Mouse (Mus musculus) kidney, postnatal 0 days (tissue): Measurements from ENCODE around the gene Wnk4. TPM values are rescaled to one million over a fixed set of nuclear protein-coding genes. Genes with fewer than 3 reads are reported as not detected.
A peak's percentile ranks its signal among the peaks of the same experiment; 100 is the strongest.

Source experiments
- ATAC-seq: fragments of 200-750 bp; cut with Nextera tagmentation; replicated peaks from 2 replicates; pipeline ENCODE4 v1.8.0; 2017; ENCODE audit warnings: low read depth, moderate number of reproducible peaks, moderate TSS enrichment, moderate library complexity; ENCODE audit not compliant: low FRiP score
- DNase-seq: peaks from one replicate; pipeline ENCODE4 v3.0.0-alpha.2; 2016; ENCODE audit warnings: low spot score
- H3K27ac ChIP-seq: fragments of 300-500 bp; sonication (generic); 2 replicates; pipeline ENCODE4 v1.5.1; 2014; ENCODE audit warnings: mild to moderate bottlenecking
- H3K27me3 ChIP-seq: fragments of 300-500 bp; sonication (generic); 2 replicates; pipeline ENCODE4 v1.6.1; 2014; ENCODE audit warnings: low read length, mixed read lengths; ENCODE audit not compliant: insufficient read depth
- H3K36me3 ChIP-seq: fragments of 300-500 bp; sonication (generic); 2 replicates; pipeline ENCODE4 v1.6.1; 2014; ENCODE audit warnings: low read length, mixed read lengths; ENCODE audit not compliant: insufficient read depth
- H3K4me1 ChIP-seq: fragments of 300-500 bp; sonication (generic); replicated peaks from 2 replicates; pipeline ENCODE4 v1.6.1; 2014; ENCODE audit warnings: antibody characterized with exemption, low read length, mixed read lengths; ENCODE audit not compliant: insufficient read depth
- H3K4me2 ChIP-seq: fragments of 300-500 bp; sonication (generic); 2 replicates; pipeline ENCODE4 v1.6.1; 2014; ENCODE audit warnings: mild to moderate bottlenecking, low read length, moderate library complexity, mixed read lengths
- H3K4me3 ChIP-seq: fragments of 300-500 bp; sonication (generic); replicated peaks from 2 replicates; pipeline ENCODE4 v1.5.1; 2014; ENCODE audit warnings: low read depth, low read length
- H3K9ac ChIP-seq: fragments of 300-500 bp; sonication (generic); 2 replicates; pipeline ENCODE4 v1.6.1; 2014; ENCODE audit warnings: low read depth, low read length
- H3K9me3 ChIP-seq: fragments of 300-500 bp; sonication (generic); replicated peaks from 2 replicates; pipeline ENCODE4 v1.6.1; 2016; ENCODE audit warnings: low read length, inconsistent platforms, mixed read lengths
- CTCF ChIP-seq: IDR thresholded peaks from 2 replicates; pipeline ENCODE4 v1.5.1; 2016; ENCODE audit warnings: antibody characterized with exemption, low read depth, mild to moderate bottlenecking, moderate library complexity
- WGBS: fragments of 180-500 bp; shearing (Covaris S2); extraction: QIAGEN DNeasy Blood & Tissue Kit; methylation state at CpG from one replicate; pipeline ENCODE4 v1.1.7; 2014; 5-methylcytosine and 5-hydroxymethylcytosine counted together
- polyA plus RNA-seq: library from polyadenylated mRNA; unstranded; fragments of >200 nt; fragmentation: Nextera tagmentation; extraction: Ambion mirVana; gene quantifications from 2 replicates; pipeline ENCODE4 v1.2.1, GENCODE M21; 2015

The Wnk4 gene
- polyA plus RNA-seq, 1 experiment from 2014 or later, result 48.8 TPM

GRCm38 (mm10) chr11:101278223-101279192 lies 18.1 kb downstream of the Wnk4 start, which contains the start of the genes Cntd1 and Coa3:
TSS of gene Cntd1 (plus strand) at chr11:101279012.
TSS of gene Coa3 (minus strand) at chr11:101279114.
- WGBS, result 7% methylated on average over 45 of the region's 45 CpGs
- H3K4me1 ChIP-seq, result peaks cover 44% of the 10 kb centered on the region
- H3K4me3 ChIP-seq, result peak within 1 kb of the TSS; percentile 59
- peak within 1 kb of the TSS; percentile 82 for H3K4me2 ChIP-seq
- DNase-seq (peak; percentile 98), ATAC-seq (peak; percentile 84)
- H3K27me3 ChIP-seq, result no peaks in the 10 kb centered on the region
- 0 out of 2 replicates have a peak, but pooled peaks cover 9% of the 10 kb centered on the region for H3K36me3 ChIP-seq
- no peaks in the 10 kb centered on the region for H3K9me3 ChIP-seq
- H3K9ac ChIP-seq, result peak within 1 kb of the TSS; percentile 75
- peak; percentile 34; the same call in 1 of the 2 replicates for TF ChIP-seq CTCF
- H3K27ac ChIP-seq, result peak within 1 kb of the TSS; percentile 89

- Histone ChIP-seq H3K36me3 (0 out of 2 replicates have a peak, but pooled peaks cover 9% of the 10 kb centered on the region), H3K9me3 (no peaks in the 10 kb centered on the region), H3K27me3 (no peaks in the 10 kb centered on the region), H3K4me1 (peaks cover 44% of the 10 kb centered on the region), H3K9ac (no peak overlapping the region), H3K27ac (peak overlapping the region; percentile 54; the same call in 1 of the 2 replicates), H3K4me3 (peak overlapping the region; percentile 59; the same call in 1 of the 2 replicates), H3K4me2 (peak overlapping the region; percentile 82)
- DNase-seq, result no peak
- TF ChIP-seq CTCF, result no peak
- WGBS, result 43% methylated on average over 14 of the region's 14 CpGs
- ATAC-seq, result no peak
Observed at GRCm38 (mm10) chr11:101279193-101279569, 18.8 kb downstream of the Wnk4 start.

- Histone ChIP-seq H3K36me3 (0 out of 2 replicates have a peak, but pooled peaks cover 9% of the 10 kb centered on the region), H3K4me1 (peaks cover 44% of the 10 kb centered on the region), H3K27ac (peak overlapping the region; percentile 31; the same call in 1 of the 2 replicates), H3K9ac (peak overlapping the region; percentile 27; the same call in 1 of the 2 replicates), H3K4me2 (no peak overlapping the region), H3K27me3 (no peaks in the 10 kb centered on the region), H3K9me3 (no peaks in the 10 kb centered on the region), H3K4me3 (no peak overlapping the region)
- TF ChIP-seq CTCF, result no peak
- ATAC-seq (no peak), DNase-seq (no peak)
- WGBS, result 21% methylated on average over 7 of the region's 7 CpGs
Observed at GRCm38 (mm10) chr11:101280837-101281236, 20.5 kb downstream of the Wnk4 start.

GRCm38 (mm10) chr11:101282896-101283295 lies 22.5 kb downstream of the Wnk4 start:
- H3K27ac ChIP-seq, result peak overlapping the region; percentile 73
- ATAC-seq, result no peak

GRCm38 (mm10) chr11:101283805-101284204 lies 23.4 kb downstream of the Wnk4 start:
- ATAC-seq (0 out of 2 replicates have a peak, but pooled peaks have one; percentile 53), DNase-seq (no peak)
- no peaks in the 10 kb centered on the region for H3K9me3 ChIP-seq
- no peaks in the 10 kb centered on the region for H3K27me3 ChIP-seq
- H3K27ac ChIP-seq, result peak overlapping the region; percentile 73
- H3K9ac ChIP-seq, result no peak overlapping the region
- TF ChIP-seq CTCF, result no peak
- H3K4me3 ChIP-seq, result no peak overlapping the region
- H3K36me3 ChIP-seq, result peaks cover 13% of the 10 kb centered on the region; the same call in 1 of the 2 replicates
- WGBS, result 42% methylated on average over 4 of the region's 4 CpGs
- no peak overlapping the region for H3K4me2 ChIP-seq
- peaks cover 18% of the 10 kb centered on the region; the same call in 1 of the 2 replicates for H3K4me1 ChIP-seq

More at GRCm38 (mm10) chr11:101282896-101283295, 22.5 kb downstream of the Wnk4 start:
- WGBS, result 20% methylated on average over 5 of the region's 5 CpGs
- Histone ChIP-seq H3K4me2 (no peak overlapping the region), H3K27me3 (no peaks in the 10 kb centered on the region), H3K4me3 (no peak overlapping the region), H3K36me3 (peaks cover 11% of the 10 kb centered on the region; the same call in 1 of the 2 replicates), H3K9ac (no peak overlapping the region), H3K4me1 (peaks cover 24% of the 10 kb centered on the region; the same call in 1 of the 2 replicates), H3K9me3 (no peaks in the 10 kb centered on the region)
- TF ChIP-seq CTCF, result no peak
- DNase-seq, result no peak

- H3K4me1 ChIP-seq, result peaks cover 7% of the 10 kb centered on the region; the same call in 1 of the 2 replicates
Observed at GRCm38 (mm10) chr11:101287306-101287705, 26.9 kb downstream of the Wnk4 start.

More at GRCm38 (mm10) chr11:101287306-101287705, 26.9 kb downstream of the Wnk4 start:
- Histone ChIP-seq H3K27me3 (no peaks in the 10 kb centered on the region), H3K9me3 (no peaks in the 10 kb centered on the region), H3K36me3 (peaks cover 33% of the 10 kb centered on the region; the same call in 1 of the 2 replicates), H3K4me3 (no peak overlapping the region), H3K4me2 (no peak overlapping the region), H3K27ac (no peak overlapping the region), H3K9ac (no peak overlapping the region)
- WGBS, result 81% methylated on average over 9 of the region's 9 CpGs
- ATAC-seq (no peak), DNase-seq (no peak)
- TF ChIP-seq CTCF, result no peak
